Mouse (Mus musculus): ENCODE measurements around the gene Cluh. TPM values are rescaled to one million over a fixed set of nuclear protein-coding genes. Genes with fewer than 3 reads are reported as not detected.

Gene Cluh
- polyA plus RNA-seq, 1 experiment from 2014 or later = 10.8 TPM

DNA sequence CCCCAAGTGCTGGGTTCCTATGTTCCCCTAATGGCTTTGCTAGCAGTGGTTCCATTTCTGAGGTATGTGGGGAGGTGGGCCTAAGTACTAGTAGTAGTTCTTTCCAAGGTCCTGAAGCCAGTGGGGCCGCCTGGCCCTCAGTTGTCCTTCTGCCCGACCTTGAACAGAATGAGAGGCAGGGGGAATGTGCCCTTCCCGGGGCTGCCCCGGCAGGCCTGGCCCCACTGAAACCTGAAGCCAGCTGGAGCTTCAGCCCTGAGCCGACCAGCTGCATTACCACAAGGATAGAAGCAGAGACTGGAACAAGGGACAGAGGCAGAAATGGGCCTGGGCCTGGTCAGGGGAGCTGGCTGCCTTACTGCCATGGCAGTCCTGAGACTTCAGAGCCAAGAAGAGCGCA is 4.1 kb downstream of the Cluh start:
- Histone ChIP-seq H3K36me3 (ENCODE audit: control insufficient read depth, insufficient read depth, low read length) (peaks cover 14% of the 10 kb centered on the region), H3K9ac (ENCODE audit: low read length) (no peak overlapping the region), H3K27me3 (ENCODE audit: control insufficient read depth, insufficient read depth, low read length) (no peaks in the 10 kb centered on the region), H3K4me2 (no peak overlapping the region), H3K4me3 (ENCODE audit: low read depth, low read length) (no peak overlapping the region), H3K4me1 (ENCODE audit: control insufficient read depth, insufficient read depth, low read length) (peaks cover 26% of the 10 kb centered on the region), H3K27ac (ENCODE audit: low read depth, low read length) (no peak overlapping the region), H3K9me3 (ENCODE audit: control insufficient read depth, low read length) (no peaks in the 10 kb centered on the region; the same call in 1 of the 2 replicates)
- ATAC-seq (ENCODE audit: low FRiP score) (no peak), DNase-seq (ENCODE audit: low spot score, missing footprints) (peak; percentile 37)
- 72% methylated on average over 6 of the region's 6 CpGs for WGBS

DNA sequence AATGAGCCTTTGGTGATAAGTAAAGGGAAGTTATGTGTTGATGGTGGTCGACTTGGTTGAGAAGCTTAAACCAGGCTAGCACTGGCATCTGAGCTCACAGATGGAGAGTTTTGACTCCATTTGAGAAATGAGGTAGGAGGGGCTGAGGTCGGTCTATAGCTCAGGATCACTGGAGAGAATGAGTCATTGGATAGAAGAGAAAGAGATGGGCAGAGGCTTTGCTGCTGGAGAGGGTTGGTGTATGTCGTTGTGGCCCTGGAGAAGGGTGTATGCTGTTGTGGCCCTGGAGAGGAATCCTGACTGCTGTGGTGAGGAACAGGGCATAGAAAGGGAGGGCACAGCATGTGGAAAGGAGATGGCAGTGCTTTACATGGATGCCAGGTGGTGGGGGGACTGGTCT is 6.6 kb downstream of the Cluh start:
- ATAC-seq (ENCODE audit: low FRiP score) = no peak
- Histone ChIP-seq H3K27ac (ENCODE audit: low read depth, low read length) (no peak overlapping the region), H3K4me1 (ENCODE audit: control insufficient read depth, insufficient read depth, low read length) (peaks cover 10% of the 10 kb centered on the region), H3K9ac (ENCODE audit: low read length) (no peak overlapping the region), H3K4me2 (no peak overlapping the region), H3K27me3 (ENCODE audit: control insufficient read depth, insufficient read depth, low read length) (no peaks in the 10 kb centered on the region), H3K4me3 (ENCODE audit: low read depth, low read length) (no peak overlapping the region), H3K9me3 (ENCODE audit: control insufficient read depth, low read length) (no peaks in the 10 kb centered on the region; the same call in 1 of the 2 replicates), H3K36me3 (ENCODE audit: control insufficient read depth, insufficient read depth, low read length) (peaks cover 31% of the 10 kb centered on the region)
- DNase-seq (ENCODE audit: low spot score, missing footprints) = peak; percentile 54
- WGBS = 91% methylated on average over 3 of the region's 3 CpGs

DNA sequence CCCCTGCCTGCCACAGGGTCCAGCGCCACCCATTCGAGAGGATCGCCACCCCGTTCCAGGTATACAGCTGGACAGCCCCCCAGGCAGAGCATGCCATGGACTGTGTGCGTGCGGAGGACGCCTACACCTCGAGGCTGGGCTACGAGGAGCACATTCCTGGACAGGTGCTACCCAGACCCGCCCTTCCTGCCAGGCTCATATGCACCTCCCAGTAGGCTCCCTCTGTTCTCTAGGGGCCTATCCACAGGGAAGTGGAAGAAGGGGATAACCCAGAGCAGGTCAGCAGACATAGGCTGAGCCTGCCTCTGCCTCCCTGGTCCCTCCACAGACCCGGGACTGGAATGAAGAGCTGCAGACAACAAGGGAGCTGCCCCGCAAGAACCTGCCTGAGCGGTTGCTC is 11.0 kb downstream of the Cluh start:
- H3K27me3 ChIP-seq (ENCODE audit: control insufficient read depth, insufficient read depth, low read length) = no peaks in the 10 kb centered on the region
- DNase-seq (ENCODE audit: low spot score, missing footprints) = no peak
- 94% methylated on average over 13 of the region's 13 CpGs for WGBS
- no peaks in the 10 kb centered on the region; the same call in 1 of the 2 replicates for H3K9me3 ChIP-seq (ENCODE audit: control insufficient read depth, low read length)
- H3K4me3 ChIP-seq (ENCODE audit: low read depth, low read length) = no peak overlapping the region
- H3K4me1 ChIP-seq (ENCODE audit: control insufficient read depth, insufficient read depth, low read length) = no peaks in the 10 kb centered on the region
- H3K36me3 ChIP-seq (ENCODE audit: control insufficient read depth, insufficient read depth, low read length) = peaks cover 34% of the 10 kb centered on the region
- H3K9ac ChIP-seq (ENCODE audit: low read length) = no peak overlapping the region
- no peak overlapping the region for H3K27ac ChIP-seq (ENCODE audit: low read depth, low read length)
- no peak for ATAC-seq (ENCODE audit: low FRiP score)
- no peak overlapping the region for H3K4me2 ChIP-seq

DNA sequence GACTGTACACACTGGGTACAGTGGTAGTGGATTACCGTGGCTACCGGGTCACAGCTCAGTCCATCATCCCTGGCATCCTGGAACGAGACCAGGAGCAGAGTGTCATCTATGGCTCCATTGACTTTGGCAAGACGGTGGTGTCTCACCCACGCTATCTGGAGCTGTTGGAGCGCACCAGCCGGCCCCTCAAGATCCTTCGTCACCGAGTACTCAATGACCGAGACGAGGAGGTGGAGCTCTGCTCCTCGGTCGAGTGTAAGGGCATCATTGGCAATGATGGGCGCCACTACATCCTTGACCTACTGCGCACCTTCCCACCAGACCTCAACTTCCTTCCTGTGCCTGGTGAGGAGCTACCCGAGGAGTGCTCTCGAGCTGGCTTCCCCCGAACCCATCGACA is 12.3 kb downstream of the Cluh start:
- H3K4me2 ChIP-seq = no peak overlapping the region
- ATAC-seq (ENCODE audit: low FRiP score) (no peak), DNase-seq (ENCODE audit: low spot score, missing footprints) (no peak)
- no peak overlapping the region for H3K27ac ChIP-seq (ENCODE audit: low read depth, low read length)
- H3K9me3 ChIP-seq (ENCODE audit: control insufficient read depth, low read length) = no peaks in the 10 kb centered on the region; the same call in 1 of the 2 replicates
- 93% methylated on average over 19 of the region's 19 CpGs for WGBS
- peaks cover 42% of the 10 kb centered on the region for H3K36me3 ChIP-seq (ENCODE audit: control insufficient read depth, insufficient read depth, low read length)
- H3K4me1 ChIP-seq (ENCODE audit: control insufficient read depth, insufficient read depth, low read length) = no peaks in the 10 kb centered on the region
- no peak overlapping the region for H3K9ac ChIP-seq (ENCODE audit: low read length)
- H3K4me3 ChIP-seq (ENCODE audit: low read depth, low read length) = no peak overlapping the region
- H3K27me3 ChIP-seq (ENCODE audit: control insufficient read depth, insufficient read depth, low read length) = no peaks in the 10 kb centered on the region

DNA sequence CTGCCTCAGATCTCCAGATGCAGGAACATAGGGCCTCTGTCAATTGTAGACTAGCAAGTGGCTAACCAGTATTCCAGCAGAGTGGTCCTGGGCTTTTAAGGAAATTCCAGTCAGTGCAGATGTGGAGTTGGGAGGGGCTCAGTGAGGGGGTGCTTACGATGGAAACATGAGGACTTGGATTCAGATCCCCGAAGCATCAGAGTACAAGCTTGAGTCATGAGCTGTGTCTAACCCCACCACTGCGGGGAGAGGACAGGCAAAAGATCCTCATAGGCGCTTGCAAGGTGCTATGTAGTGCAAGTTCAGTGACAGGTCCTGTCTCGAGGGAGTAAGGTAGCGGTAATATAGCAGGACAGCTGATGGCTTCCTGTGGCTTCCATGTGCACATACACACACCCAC is 12.9 kb downstream of the Cluh start:
- peak; percentile 74 for DNase-seq (ENCODE audit: low spot score, missing footprints)
- no peak overlapping the region for H3K27ac ChIP-seq (ENCODE audit: low read depth, low read length)
- peaks cover 39% of the 10 kb centered on the region for H3K36me3 ChIP-seq (ENCODE audit: control insufficient read depth, insufficient read depth, low read length)
- no peak for ATAC-seq (ENCODE audit: low FRiP score)
- no peaks in the 10 kb centered on the region for H3K4me1 ChIP-seq (ENCODE audit: control insufficient read depth, insufficient read depth, low read length)
- H3K9me3 ChIP-seq (ENCODE audit: control insufficient read depth, low read length) = no peaks in the 10 kb centered on the region; the same call in 1 of the 2 replicates
- no peaks in the 10 kb centered on the region for H3K27me3 ChIP-seq (ENCODE audit: control insufficient read depth, insufficient read depth, low read length)
- H3K4me2 ChIP-seq = no peak overlapping the region
- no peak overlapping the region for H3K9ac ChIP-seq (ENCODE audit: low read length)
- no peak overlapping the region for H3K4me3 ChIP-seq (ENCODE audit: low read depth, low read length)
- WGBS = 95% methylated on average over 6 of the region's 6 CpGs

DNA sequence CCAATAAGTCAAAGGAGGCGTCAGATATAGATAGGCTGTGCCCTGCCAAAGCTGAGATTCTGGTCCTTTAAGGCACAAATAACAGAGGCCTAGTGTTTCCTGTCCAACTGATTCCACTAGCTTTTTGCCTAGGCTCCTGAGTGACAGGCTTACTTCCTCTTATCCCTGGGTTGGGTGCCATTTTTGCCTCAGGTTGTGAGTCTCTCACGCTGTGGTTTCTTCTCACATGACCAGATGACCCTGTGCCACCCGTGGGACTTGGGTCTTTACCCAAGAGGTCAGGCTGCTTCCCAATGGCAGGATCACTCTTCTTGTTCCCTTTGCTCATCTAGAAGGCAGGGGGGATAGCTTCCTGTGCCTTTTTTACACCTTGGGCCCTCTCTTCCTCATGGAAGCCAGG is 15.0 kb downstream of the Cluh start:
- WGBS = 96% methylated on average over 3 of the region's 3 CpGs
- DNase-seq (ENCODE audit: low spot score, missing footprints) = no peak
- ATAC-seq (ENCODE audit: low FRiP score) = no peak
- Histone ChIP-seq H3K27me3 (ENCODE audit: control insufficient read depth, insufficient read depth, low read length) (no peaks in the 10 kb centered on the region), H3K4me1 (ENCODE audit: control insufficient read depth, insufficient read depth, low read length) (no peaks in the 10 kb centered on the region), H3K4me2 (no peak overlapping the region), H3K9ac (ENCODE audit: low read length) (no peak overlapping the region), H3K4me3 (ENCODE audit: low read depth, low read length) (no peak overlapping the region), H3K36me3 (ENCODE audit: control insufficient read depth, insufficient read depth, low read length) (peaks cover 25% of the 10 kb centered on the region), H3K27ac (ENCODE audit: low read depth, low read length) (no peak overlapping the region), H3K9me3 (ENCODE audit: control insufficient read depth, low read length) (no peaks in the 10 kb centered on the region)

DNA sequence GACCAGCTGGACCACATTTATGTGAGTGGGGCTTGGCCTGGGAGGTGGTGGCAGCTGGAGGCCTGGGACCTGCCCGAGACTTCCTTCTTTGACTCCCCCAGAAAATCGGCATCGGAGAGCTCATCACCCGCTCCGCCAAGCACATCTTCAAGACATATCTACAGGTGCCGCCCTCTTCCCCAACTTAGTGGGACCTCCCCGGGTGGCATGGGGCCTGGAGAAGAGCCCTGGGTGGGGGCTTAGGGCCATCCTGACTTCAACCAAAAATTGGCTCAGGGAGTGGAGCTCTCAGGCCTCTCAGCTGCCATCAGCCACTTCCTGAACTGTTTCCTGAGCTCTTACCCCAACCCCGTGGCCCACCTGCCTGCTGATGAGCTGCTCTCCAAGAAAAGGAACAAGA is 15.6 kb downstream of the Cluh start:
- no peak overlapping the region for H3K4me2 ChIP-seq
- WGBS = 94% methylated on average over 8 of the region's 8 CpGs
- H3K36me3 ChIP-seq (ENCODE audit: control insufficient read depth, insufficient read depth, low read length) = peaks cover 18% of the 10 kb centered on the region
- H3K9ac ChIP-seq (ENCODE audit: low read length) = no peak overlapping the region
- no peak overlapping the region for H3K4me3 ChIP-seq (ENCODE audit: low read depth, low read length)
- ATAC-seq (ENCODE audit: low FRiP score) = no peak
- H3K9me3 ChIP-seq (ENCODE audit: control insufficient read depth, low read length) = no peaks in the 10 kb centered on the region
- no peaks in the 10 kb centered on the region for H3K4me1 ChIP-seq (ENCODE audit: control insufficient read depth, insufficient read depth, low read length)
- H3K27me3 ChIP-seq (ENCODE audit: control insufficient read depth, insufficient read depth, low read length) = no peaks in the 10 kb centered on the region
- DNase-seq (ENCODE audit: low spot score, missing footprints) = no peak
- H3K27ac ChIP-seq (ENCODE audit: low read depth, low read length) = no peak overlapping the region

DNA sequence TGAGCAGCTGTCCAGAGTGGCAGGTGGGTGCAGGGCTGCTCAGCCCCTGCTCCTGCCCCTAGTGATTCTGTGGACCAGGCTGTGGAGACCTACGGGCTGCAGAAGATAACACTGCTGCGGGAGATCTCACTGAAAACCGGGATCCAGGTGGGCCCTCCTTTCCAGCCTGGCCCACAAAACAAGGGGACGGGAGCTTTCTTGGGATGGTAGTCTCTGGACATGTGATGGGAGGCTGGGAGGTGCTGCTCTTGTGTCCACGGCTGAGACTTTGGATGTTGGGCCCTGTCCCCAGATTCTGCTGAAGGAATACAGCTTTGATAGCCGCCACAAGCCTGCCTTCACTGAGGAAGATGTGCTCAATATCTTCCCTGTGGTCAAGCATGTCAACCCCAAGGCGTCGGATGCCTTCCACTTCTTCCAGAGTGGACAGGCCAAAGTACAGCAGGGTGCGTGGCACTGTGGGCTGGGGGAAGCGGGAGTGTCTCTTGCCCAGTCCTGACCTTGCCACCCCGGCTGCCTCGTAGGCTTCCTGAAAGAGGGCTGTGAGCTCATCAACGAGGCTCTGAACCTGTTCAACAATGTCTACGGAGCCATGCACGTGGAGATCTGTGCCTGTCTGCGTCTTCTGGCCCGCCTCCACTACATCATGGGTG is 16.5 kb downstream of the Cluh start:
- Histone ChIP-seq H3K4me3 (ENCODE audit: low read depth, low read length) (no peak overlapping the region), H3K9ac (ENCODE audit: low read length) (no peak overlapping the region), H3K4me2 (no peak overlapping the region), H3K27ac (ENCODE audit: low read depth, low read length) (no peak overlapping the region), H3K36me3 (ENCODE audit: control insufficient read depth, insufficient read depth, low read length) (peaks cover 13% of the 10 kb centered on the region), H3K27me3 (ENCODE audit: control insufficient read depth, insufficient read depth, low read length) (no peaks in the 10 kb centered on the region), H3K9me3 (ENCODE audit: control insufficient read depth, low read length) (no peaks in the 10 kb centered on the region), H3K4me1 (ENCODE audit: control insufficient read depth, insufficient read depth, low read length) (no peaks in the 10 kb centered on the region)
- ATAC-seq (ENCODE audit: low FRiP score) = no peak
- DNase-seq (ENCODE audit: low spot score, missing footprints) = no peak
- WGBS = 93% methylated on average over 17 of the region's 17 CpGs

DNA sequence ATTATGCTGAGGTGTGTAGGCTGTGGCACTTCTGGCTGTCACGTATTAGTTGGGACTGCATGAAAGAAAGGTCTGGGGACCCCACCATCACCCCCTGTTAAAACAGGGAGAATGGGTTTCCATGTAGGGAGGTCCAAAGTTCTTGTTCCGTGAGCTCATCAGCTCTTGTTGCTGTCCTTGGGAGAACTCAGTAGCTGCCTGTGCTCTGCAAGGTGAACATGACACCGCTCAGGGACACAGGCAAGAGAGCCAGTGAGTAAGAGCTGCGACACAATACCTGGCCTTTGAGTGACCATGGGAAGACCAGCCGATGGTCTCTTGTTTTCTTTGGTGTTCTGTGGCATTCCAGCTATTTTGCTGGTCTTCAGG is 17.0 kb downstream of the Cluh start:
- no peaks in the 10 kb centered on the region for H3K9me3 ChIP-seq (ENCODE audit: control insufficient read depth, low read length)
- ATAC-seq (ENCODE audit: low FRiP score) (no peak), DNase-seq (ENCODE audit: low spot score, missing footprints) (no peak)
- no peak overlapping the region for H3K27ac ChIP-seq (ENCODE audit: low read depth, low read length)
- H3K4me1 ChIP-seq (ENCODE audit: control insufficient read depth, insufficient read depth, low read length) = no peaks in the 10 kb centered on the region
- H3K4me3 ChIP-seq (ENCODE audit: low read depth, low read length) = no peak overlapping the region
- 96% methylated on average over 5 of the region's 5 CpGs for WGBS
- no peaks in the 10 kb centered on the region for H3K27me3 ChIP-seq (ENCODE audit: control insufficient read depth, insufficient read depth, low read length)
- no peak overlapping the region for H3K9ac ChIP-seq (ENCODE audit: low read length)
- H3K36me3 ChIP-seq (ENCODE audit: control insufficient read depth, insufficient read depth, low read length) = peaks cover 11% of the 10 kb centered on the region
- H3K4me2 ChIP-seq = no peak overlapping the region

Measured in midbrain, embryonic 11.5 days (tissue).